Mouse (Mus musculus) spleen, postnatal 4 days (tissue): ENCODE data around the gene Tpcn2.

Source experiments
- DNase-seq, 2 experiments: peaks; one replicate each; pipeline ENCODE4 v3.0.0; 2022; ENCODE audit warnings: low spot score in 2 of 2

Tpcn2 gene

GRCm38 (mm10) chr7:145205363-145205902 is 78.4 kb downstream of the Tpcn2 start:
- DNase-seq = no peak

GRCm38 (mm10) chr7:145199711-145200110 is 84.1 kb downstream of the Tpcn2 start:
- DNase-seq = no peak

GRCm38 (mm10) chr7:145198223-145198714 is 85.5 kb downstream of the Tpcn2 start:
- no peak for DNase-seq

GRCm38 (mm10) chr7:145197711-145198110 is 86.1 kb downstream of the Tpcn2 start:
- DNase-seq = no peak

- DNase-seq = no peak
Observed at GRCm38 (mm10) chr7:145197042-145197441, 86.8 kb downstream of the Tpcn2 start.

GRCm38 (mm10) chr7:145196340-145196739 is 87.5 kb downstream of the Tpcn2 start:
- DNase-seq = no peak

GRCm38 (mm10) chr7:145195186-145195927 is 88.5 kb downstream of the Tpcn2 start:
- no peak for DNase-seq

GRCm38 (mm10) chr7:145194455-145195161 is 89.2 kb downstream of the Tpcn2 start:
- no peak for DNase-seq

GRCm38 (mm10) chr7:145192836-145193235 is 91.0 kb downstream of the Tpcn2 start:
- no peak for DNase-seq

GRCm38 (mm10) chr7:145190520-145190919 is 93.3 kb downstream of the Tpcn2 start:
- no peak for DNase-seq

GRCm38 (mm10) chr7:145189342-145189741 is 94.5 kb downstream of the Tpcn2 start:
- no peak for DNase-seq

GRCm38 (mm10) chr7:145187802-145188201 is 96.0 kb downstream of the Tpcn2 start:
- no peak for DNase-seq

- no peak for DNase-seq
Observed at GRCm38 (mm10) chr7:145182388-145182787, 101.4 kb downstream of the Tpcn2 start.

- DNase-seq = no peak
Observed at GRCm38 (mm10) chr7:145181376-145182034, 102.3 kb downstream of the Tpcn2 start.

GRCm38 (mm10) chr7:145179691-145180091 is 104.1 kb downstream of the Tpcn2 start:
- DNase-seq = no peak

- no peak for DNase-seq
Observed at GRCm38 (mm10) chr7:145176750-145177589, 106.8 kb downstream of the Tpcn2 start.

- no peak for DNase-seq
Observed at GRCm38 (mm10) chr7:145173563-145173962, 110.2 kb downstream of the Tpcn2 start.

GRCm38 (mm10) chr7:145173116-145173515 is 110.7 kb downstream of the Tpcn2 start:
- no peak for DNase-seq

- DNase-seq = no peak
Observed at GRCm38 (mm10) chr7:145169703-145170102, 114.1 kb downstream of the Tpcn2 start.

GRCm38 (mm10) chr7:145159283-145160240 is 124.2 kb downstream of the Tpcn2 start:
- no peak for DNase-seq
